Mouse (Mus musculus) 416B (cell line): ENCODE measurements around the gene Rcn3.
"Not testable (repeated sequence)": the region's sequence is repeated elsewhere in the genome, so short reads cannot be mapped to it uniquely, and the experiment has no call there.

ENCODE experiments used
- DNase-seq: peaks from one replicate; pipeline ENCODE4 v3.0.0; 2011; ENCODE audit warnings: low read depth

Rcn3 gene

GRCm38 (mm10) chr7:45092048-45092447, at the start of gene Rcn3:
Gene Rcn3, minus strand, starts transcription at chr7:45092221.
- no peak for DNase-seq

DNA sequence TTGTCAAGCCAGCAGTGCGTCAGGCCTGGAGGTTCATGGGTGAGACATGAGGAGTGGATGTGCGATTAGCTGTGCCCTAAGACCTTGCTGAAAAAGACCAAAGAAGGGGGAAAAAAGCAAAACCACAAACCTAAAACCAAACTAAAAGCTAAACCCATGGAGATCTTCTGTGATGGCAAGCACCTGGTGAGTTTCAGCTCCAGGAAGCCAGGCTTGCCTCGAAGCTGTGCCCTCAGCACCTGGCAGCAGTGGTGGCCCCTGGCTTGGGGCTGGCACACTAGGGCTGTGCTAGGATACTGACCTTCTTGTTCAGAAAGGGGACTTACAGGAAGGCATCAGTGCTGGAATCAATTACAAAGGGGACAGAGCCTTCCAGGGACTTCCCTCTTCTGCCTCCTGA, 49.3 kb upstream of the Rcn3 start:
- DNase-seq: no peak

DNA sequence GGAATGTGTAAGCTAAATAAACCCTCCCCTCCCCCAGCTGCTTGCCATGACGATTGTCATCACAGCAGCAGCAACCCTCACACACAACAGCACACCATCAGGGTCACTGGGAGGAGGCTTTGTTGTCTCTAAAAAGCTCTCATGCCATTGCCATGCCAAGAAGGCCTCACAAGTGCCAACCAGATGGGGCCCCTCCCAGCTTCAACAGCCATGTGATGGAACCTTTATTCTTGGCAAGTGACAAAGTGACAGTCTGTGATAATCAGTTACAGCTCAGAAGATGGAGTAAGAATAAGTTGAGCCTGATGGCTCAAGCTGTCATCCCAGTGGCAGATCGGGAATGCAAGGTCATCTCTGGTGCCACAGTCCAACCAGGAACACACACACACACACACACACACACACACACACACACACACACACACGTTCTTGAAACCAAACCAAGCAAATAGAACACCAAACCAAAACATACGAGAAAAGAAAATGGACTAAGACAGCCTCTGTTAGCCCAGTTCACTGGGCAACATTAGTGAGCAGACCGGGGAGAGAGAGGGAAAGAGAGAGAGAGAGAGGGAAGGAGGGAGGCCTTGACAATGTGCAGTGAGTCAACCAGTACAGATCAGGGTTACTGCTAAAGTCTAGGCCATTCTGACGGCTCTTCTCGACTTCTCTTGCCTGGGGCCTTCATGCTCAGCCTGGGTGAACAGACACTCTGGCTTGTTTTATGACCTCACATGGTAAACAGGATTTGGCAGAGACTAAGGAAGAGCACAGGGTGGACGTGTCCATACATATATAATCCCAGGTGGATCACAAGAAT, 48.1 kb upstream of the Rcn3 start:
- DNase-seq: no peak

GRCm38 (mm10) chr7:45138403-45138802, 46.4 kb upstream of the Rcn3 start:
- peak; percentile 43 for DNase-seq

DNA sequence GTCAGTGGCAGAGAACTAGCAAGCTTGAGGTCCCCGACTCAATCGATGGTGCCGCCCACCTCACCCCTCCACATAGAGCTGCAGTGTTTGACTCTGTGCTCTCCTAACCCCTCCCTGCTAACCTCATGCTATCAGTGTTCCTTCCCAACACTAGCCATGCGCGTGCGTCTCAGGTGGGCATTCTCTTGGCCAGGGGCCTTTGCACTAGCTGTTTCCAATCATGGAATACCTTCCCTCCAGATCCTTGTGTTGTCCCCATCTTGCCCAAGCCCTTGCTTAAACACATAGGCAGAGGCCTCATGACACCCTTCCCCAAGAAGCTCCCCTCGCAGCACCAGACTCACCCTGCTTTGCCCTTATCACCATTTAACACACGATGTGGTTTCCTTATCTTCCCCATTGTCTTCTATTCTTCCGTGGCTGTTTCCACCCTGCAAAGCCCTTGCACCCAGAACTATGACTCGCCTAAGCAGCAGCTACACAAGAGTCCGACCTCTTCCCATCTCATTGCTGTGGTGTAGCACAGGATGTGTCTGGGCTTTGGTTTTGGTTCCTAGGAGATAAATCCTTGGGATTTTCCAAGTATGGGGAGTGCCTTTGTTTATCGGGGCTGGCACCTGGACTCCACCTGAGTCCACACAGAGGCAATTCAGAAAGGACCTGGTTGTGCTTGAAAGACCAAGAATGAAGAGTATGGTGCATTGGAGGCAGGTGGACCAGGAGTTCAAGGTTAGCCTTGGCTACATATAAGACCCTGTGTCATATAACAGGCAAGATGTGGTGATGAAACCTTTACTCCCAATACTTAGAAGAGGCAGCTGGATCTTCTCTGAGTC, 45.4 kb upstream of the Rcn3 start:
- DNase-seq: peak; percentile 99

- DNase-seq: peak; percentile 92
Measured at GRCm38 (mm10) chr7:45135993-45136567, 44.1 kb upstream of the Rcn3 start, which contains the start of the genes Gm45713 and Flt3l. Gene Gm45713, minus strand, starts transcription at chr7:45136231. Gene Flt3l, minus strand, starts transcription at chr7:45136432.

GRCm38 (mm10) chr7:45135370-45135769, 43.3 kb upstream of the Rcn3 start:
- peak; percentile 41 for DNase-seq

DNA sequence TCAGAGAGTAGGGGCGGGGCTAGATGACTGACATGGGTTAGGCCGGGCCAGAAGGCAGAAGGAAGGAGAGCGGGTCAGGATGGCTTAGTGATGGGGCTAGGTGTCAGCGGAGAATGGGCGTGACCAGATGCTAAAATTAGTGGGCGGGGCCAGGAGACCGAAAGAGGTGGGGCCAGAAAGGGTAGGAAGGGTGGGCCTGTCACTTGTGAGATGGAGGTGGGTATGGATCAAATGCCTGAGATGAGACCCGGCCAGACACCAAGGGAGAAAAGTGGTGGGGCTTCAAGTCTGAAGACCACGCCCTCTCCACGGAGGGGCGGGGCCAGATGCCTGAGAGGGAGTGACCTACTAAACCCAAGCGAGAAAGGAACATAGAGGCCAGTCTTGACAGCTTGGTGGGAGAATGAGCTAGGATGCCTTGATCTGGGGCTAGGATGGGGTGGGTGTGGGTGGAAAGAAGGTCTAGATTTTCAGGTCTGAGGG, 42.6 kb upstream of the Rcn3 start:
- peak; percentile 88 for DNase-seq

DNA sequence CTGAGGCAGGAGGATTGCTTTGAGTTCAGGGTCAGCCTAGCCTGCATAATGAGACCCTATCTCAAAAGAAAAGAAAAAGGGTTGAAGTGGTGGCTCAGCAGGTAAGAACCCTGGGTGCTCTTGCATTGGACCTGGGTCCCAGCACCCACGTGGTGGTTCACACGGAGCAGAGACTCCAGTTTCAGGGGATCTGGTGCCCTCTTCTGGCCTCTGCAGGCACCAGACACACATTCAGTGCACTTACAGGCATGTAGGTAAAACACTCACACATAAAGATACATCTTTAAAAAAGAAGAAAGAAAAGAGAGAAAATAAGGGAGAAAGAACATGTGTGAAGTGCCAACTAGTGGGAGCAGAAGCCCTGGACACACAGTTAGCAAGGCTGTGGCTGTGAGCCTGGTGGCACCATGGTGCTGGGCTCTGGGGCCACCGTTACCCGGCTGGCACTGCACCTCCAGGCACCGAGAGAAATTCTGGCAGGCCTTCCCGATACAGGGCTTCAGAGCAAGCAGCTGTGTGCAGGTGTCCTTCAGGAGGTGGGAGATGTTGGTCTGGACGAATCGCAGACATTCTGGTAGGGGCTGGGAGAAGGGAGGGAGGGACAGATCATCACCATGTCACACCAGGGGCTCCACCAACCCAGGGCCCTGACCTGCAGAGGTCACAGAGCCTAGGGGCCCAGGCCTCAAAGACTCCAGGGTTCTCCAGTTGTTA, 41.6 kb upstream of the Rcn3 start:
- DNase-seq: peak; percentile 27

DNA sequence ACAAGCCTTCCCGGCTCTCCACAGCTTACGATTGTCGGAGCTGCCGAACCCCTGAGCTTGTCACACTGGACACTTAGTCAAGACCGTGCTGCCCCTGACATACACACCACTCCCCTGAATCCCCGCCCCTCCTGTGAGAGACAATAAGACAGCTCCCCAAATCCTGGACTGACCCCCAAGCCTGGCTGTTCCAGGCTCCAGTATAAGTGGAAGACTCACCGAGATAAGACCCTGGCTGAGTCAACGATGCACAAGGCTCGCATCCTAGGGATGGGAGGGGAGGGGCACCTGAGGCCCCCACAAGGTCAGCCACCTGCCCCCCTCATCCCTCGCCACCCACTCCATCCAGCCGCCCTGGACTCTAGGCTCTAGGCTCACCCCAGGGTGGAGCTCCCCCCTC, 39.8 kb upstream of the Rcn3 start:
- DNase-seq: no peak

GRCm38 (mm10) chr7:45129776-45130512, 37.9 kb upstream of the Rcn3 start:
- no peak for DNase-seq

DNA sequence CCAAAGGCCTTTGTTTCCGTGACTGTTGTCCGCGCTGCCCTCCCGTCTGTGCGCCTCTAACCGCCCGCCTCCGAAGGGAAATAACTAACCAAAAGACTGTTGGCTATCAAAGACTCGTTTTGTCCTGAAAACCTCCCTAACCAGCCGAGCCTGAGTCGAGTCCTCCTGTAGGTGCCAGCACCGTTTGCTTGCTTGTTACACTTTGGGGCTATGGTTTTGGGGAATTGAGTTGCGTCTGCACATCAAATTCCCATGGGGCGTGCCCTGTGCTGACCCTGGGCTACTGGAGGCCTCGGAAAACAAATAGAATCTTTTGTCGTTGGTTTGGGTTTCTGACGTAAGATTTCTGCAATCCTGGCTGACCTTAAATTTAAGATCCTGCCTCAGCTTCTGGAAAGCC, 37.3 kb upstream of the Rcn3 start:
- DNase-seq: peak; percentile 87

DNA sequence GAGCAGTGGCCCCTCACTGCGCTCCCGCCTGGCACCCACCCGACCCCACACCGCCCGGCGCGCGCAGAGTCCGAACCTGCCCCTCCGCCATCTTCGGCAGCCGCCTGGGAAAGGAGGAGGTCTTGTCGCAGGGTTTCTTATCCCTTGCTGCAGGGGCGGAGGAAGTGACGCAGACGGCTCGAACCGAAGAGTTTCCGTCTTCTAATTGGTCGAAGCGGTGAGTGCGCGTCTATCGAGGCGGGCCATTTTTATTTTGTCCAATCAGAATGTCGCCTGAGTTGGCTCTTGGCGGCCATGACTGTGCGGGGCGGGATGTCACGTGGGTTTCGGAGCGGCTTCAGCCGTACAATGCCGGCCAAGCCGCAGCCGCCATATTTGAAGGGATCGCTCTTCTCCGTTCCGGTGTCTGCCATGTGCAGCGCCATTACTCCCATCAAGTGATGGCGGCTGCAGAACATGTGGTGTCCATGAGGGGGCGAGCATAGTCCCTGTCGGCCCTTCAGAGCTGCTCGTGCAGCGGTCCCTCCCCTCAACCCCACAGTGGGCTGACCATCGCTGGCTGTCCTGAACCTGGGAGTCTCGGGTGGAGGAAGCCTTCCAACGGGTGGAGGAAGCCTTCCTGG, 36.7 kb upstream of the Rcn3 start, which contains the start of gene Rpl13a:
TSS of gene Rpl13a (minus strand) at position 138 of the 623 bp plus-strand sequence.
- DNase-seq: peak; percentile 100

DNA sequence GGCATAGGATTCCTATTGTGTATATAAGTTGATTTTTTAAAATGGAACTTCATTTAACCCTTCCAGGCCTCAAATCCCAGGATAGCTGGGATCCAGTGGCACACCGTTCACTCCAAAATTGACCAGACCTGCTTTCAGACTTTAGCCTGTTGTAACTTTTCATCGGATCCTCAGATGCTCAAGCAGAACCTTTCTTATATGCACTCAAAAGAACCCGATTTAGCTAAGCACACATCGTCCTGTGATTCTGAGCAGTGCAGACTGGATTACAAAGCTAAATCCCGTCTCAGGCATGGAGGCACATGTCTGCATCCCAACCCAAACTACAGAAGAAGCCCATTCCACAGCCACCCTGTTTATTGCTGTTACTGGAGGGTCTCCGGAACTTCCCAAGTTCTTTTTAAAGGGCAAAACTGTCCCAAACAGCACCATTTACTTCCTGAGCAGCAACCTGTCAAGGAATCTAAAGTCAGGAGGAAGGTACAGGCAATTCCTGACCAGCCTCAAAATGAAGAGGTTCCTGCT, 35.7 kb upstream of the Rcn3 start:
- DNase-seq: no peak

DNA sequence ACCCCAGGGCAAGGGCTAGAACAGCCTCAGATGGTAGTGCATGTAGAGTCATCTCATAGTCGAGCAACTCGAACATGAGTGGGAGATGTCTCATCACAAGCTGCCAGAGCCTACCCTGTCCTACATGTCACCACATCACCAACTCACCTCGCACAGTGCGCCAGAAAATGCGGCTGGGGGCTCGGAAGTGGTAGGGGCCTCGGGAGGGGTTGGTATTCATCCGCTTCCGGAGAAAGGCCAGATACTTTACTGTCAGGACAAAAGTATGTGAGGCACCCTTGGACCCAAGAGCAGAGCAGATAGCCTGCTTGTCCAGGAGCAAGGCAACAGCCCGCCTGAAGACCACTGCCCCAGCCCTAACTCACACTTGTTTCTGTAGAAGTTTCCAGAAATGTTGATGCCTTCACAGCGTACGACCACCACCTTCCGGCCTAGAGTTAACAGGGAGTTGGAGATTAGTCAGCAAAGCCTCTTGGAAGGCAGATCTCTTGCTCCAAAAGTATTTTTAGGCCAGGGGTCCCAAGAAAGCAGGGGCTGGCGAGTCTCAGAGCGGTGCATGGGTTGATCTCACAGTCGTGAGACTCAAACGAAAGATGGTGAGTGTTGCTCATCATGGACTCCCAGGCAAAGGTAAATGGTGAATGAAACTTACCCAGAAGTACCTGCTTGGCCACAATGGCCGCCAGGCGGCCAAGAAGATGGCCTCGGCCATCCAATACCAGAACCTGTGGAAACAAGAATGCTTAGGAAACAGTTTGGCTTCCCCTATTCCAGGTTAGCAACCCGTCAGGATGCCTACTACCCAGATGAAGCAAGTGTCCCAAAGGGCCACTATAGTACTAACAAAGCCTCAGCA, 35.1 kb upstream of the Rcn3 start:
- peak; percentile 55 for DNase-seq

DNA sequence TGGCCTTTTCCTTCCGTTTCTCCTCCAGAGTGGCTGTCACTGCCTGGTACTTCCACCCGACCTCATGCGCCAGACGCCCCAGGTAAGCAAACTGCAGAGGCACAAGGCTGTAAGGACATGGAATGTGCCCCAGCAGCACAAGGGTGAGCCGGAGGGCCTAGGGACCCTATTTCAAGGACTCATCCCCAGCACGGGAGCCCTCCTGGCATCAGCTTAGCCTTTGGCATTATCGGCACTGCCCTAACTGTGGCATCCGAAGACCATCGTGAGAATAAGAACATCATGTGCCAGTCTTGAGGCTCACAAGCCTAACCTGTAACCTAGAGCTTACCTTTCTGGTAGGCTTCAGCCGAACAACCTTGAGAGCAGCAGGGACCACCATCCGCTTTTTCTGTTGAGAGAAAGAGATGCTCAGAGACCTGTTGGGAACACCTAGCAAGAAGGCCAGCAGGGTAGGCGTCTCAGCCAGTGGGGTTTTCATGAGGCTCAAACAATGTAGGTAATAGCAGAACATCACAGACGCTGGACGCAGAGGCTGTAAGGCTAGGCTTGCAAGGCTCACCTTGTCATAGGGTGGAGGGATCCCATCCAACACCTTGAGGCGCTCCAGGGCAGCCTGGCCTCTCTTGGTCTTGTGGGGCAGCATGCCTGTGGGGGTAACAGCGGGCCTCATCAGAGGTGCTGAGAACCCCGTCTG, 34.3 kb upstream of the Rcn3 start:
- no peak for DNase-seq

DNA sequence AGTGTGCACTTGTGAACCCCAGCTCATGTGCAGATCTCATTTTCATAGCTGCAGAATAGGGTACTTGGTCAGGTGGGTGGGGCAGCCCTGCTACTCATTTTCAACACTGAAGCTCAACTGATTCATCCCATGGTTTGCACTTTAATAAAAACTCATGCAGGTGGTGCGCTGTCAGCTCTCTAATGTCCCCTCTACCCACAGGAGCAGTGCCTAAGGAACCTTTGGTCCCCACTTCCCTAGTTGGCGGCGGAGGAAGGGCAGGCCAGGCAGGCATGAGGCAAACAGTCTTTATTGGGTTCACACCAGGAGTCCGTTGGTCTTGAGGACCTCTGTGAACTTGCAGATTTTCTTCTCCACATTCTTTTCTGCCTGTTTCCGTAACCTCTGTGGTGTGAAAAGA, 33.6 kb upstream of the Rcn3 start:
- not testable (repeated sequence) for DNase-seq

- peak; percentile 86 for DNase-seq
Measured at GRCm38 (mm10) chr7:45125144-45125600, 33.2 kb upstream of the Rcn3 start.
